29 mouse cellular contexts compared by ENCODE assay signal in genomic region chr4:140995811-140996210, GRCm38 (mm10). TPM values are rescaled to one million over a fixed set of nuclear protein-coding genes. Genes with fewer than 3 reads are reported as not detected.
DNase-seq lines count a peak whose midpoint lies in the region; ATAC-seq and TF ChIP-seq lines count a peak whose summit lies in the region.
"Had no signal": no experiment of that assay in that cellular context is flagged by ENCODE, and none has a peak within 500 bp of the region (broad histone marks: within the 10 kb centered on the region; RNA-seq: fewer than 3 reads in every experiment).

No protein-coding gene starts in this region.

- no peak overlapping the region for H3K9ac ChIP-seq in intestine, postnatal 0 days (ENCODE audit: low read depth, low read length)
- H3K9ac ChIP-seq: embryonic facial prominence, embryonic 13.5 days; forebrain, embryonic 12.5 days; heart, embryonic 12.5 days; heart, embryonic 15.5 days; hindbrain, embryonic 14.5 days had no signal

- TF ChIP-seq CTCF in intestine, postnatal 0 days (IDR thresholded peaks at IDR 0.05; ENCODE audit: low read depth), result no peak

- no peak overlapping the region for H3K27ac ChIP-seq in intestine, postnatal 0 days (ENCODE audit: low read depth, low read length)
- H3K27ac ChIP-seq: embryonic facial prominence, embryonic 10.5 days; embryonic facial prominence, embryonic 13.5 days; forebrain, embryonic 12.5 days; heart, embryonic 15.5 days; hindbrain, embryonic 14.5 days; hindbrain, postnatal 0 days had no signal

- no peaks in the 10 kb centered on the region for H3K4me1 ChIP-seq in intestine, postnatal 0 days (replicated peaks; ENCODE audit: control insufficient read depth, insufficient read depth, low read length)
- H3K4me1 ChIP-seq: embryonic facial prominence, embryonic 13.5 days; forebrain, embryonic 12.5 days; heart, embryonic 12.5 days; heart, embryonic 15.5 days had no signal

- peak; percentile 31 to 46 for DNase-seq in lung, adult 18-20 months
- DNase-seq in lung, postnatal 10 days, result no peak
- DNase-seq in 416B (ENCODE audit: low read depth), result peak; percentile 75
- no peak for DNase-seq in kidney, postnatal 4 days
- DNase-seq: adrenal gland, postnatal 10 days; adrenal gland, postnatal 36 days; cerebellum, adult 11 months; cerebellum, adult 2 months; cerebellum, postnatal 25 days; embryo, embryonic 11 days; gastrocnemius, postnatal 10 days; gastrocnemius, postnatal 36 days; heart, adult 11 months; heart, postnatal 14 days; heart, postnatal 4 days had no signal

- H3K4me2 ChIP-seq in intestine, postnatal 0 days (replicated peaks; ENCODE audit: low read depth), result no peak overlapping the region
- H3K4me2 ChIP-seq: embryonic facial prominence, embryonic 13.5 days; forebrain, embryonic 12.5 days; heart, embryonic 12.5 days; heart, embryonic 15.5 days; hindbrain, embryonic 14.5 days had no signal

- no peaks in the 10 kb centered on the region for H3K9me3 ChIP-seq in intestine, postnatal 0 days (ENCODE audit: control insufficient read depth)
- H3K9me3 ChIP-seq: embryonic facial prominence, embryonic 10.5 days; embryonic facial prominence, embryonic 13.5 days; forebrain, embryonic 12.5 days; heart, embryonic 12.5 days; heart, embryonic 15.5 days had no signal

- WGBS in intestine, postnatal 0 days, result 91% methylated on average over 8 of the region's 8 CpGs

- no peaks in the 10 kb centered on the region for H3K27me3 ChIP-seq in intestine, postnatal 0 days (replicated peaks; ENCODE audit: control insufficient read depth, insufficient read depth, low read length)
- H3K27me3 ChIP-seq: embryonic facial prominence, embryonic 13.5 days; forebrain, embryonic 12.5 days; heart, embryonic 12.5 days; heart, embryonic 15.5 days had no signal

- peaks cover 62% of the 10 kb centered on the region for H3K36me3 ChIP-seq in intestine, postnatal 0 days (ENCODE audit: control insufficient read depth, insufficient read depth)

- ATAC-seq in common myeloid progenitor, adult 5-6 weeks (replicated peaks; ENCODE audit: low read depth, poor library complexity, severe bottlenecking), result 0 out of 2 replicates have a peak, but pooled peaks have one; percentile 16
- ATAC-seq in monocyte, adult 5-6 weeks (replicated peaks; ENCODE audit: insufficient number of reproducible peaks, low FRiP score, low TSS enrichment, poor library complexity, severe bottlenecking), result peak; percentile 59; the same call in 1 of the 2 replicates
- ATAC-seq in intestine, postnatal 0 days, result no peak
- ATAC-seq: activated CD4-positive, CD25-positive, alpha-beta regulatory T cell, adult 4 months; forebrain, embryonic 16.5 days; hindbrain, postnatal 0 days; inflammation-experienced regulatory T-cells, adult 6 months had no signal

- H3K4me3 ChIP-seq in intestine, postnatal 0 days (ENCODE audit: low read depth, low read length), result no peak overlapping the region
- H3K4me3 ChIP-seq: embryonic facial prominence, embryonic 10.5 days; embryonic facial prominence, embryonic 13.5 days; erythroblast, embryonic 14.5 days; forebrain, embryonic 12.5 days; heart, embryonic 12.5 days; heart, embryonic 15.5 days had no signal

RNA-seq across cellular contexts. Expression of gene Atp13a2, which starts 9.1 kb away (rescaled TPM):
- 33.6 and 63.3 TPM in 2 replicates for total RNA-seq in common myeloid progenitor, adult 5-6 weeks (2017)
- total RNA-seq in monocyte, adult 5-6 weeks (2017), result 29.4 to 38.3 TPM (median 34.3 TPM) in 3 replicates
- 10.9 and 11.7 TPM in 2 replicates for polyA plus RNA-seq in intestine, postnatal 0 days (2015; fragmentation: Nextera tagmentation; extraction: Ambion mirVana)

RNA-seq across cellular contexts. Expression of gene Mfap2, which starts 14.4 kb away (rescaled TPM):
- not detected in 2 replicates for total RNA-seq in common myeloid progenitor, adult 5-6 weeks (2017)
- total RNA-seq in monocyte, adult 5-6 weeks (2017), result not detected in 3 replicates
- polyA plus RNA-seq in intestine, postnatal 0 days (2015; fragmentation: Nextera tagmentation; extraction: Ambion mirVana), result 117 and 138 TPM in 2 replicates
- polyA plus RNA-seq: activated CD4-positive, CD25-positive, alpha-beta regulatory T cell, adult 4 months; inflammation-experienced regulatory T-cells, adult 6 months had no signal

RNA-seq across cellular contexts. Expression of gene Sdhb, which starts 34.8 kb away (rescaled TPM):
- 115 and 121 TPM in 2 replicates for total RNA-seq in common myeloid progenitor, adult 5-6 weeks (2017)
- 122 to 131 TPM (median 125 TPM) in 3 replicates for total RNA-seq in monocyte, adult 5-6 weeks (2017)
- polyA plus RNA-seq in intestine, postnatal 0 days (2015; fragmentation: Nextera tagmentation; extraction: Ambion mirVana), result 588 and 627 TPM in 2 replicates

Comparison
In these comparisons a context has a peak if more than half of its experiments do, and no peak if none do; other contexts are left out.
1. DNase-seq: peak in lung, adult 18-20 months (2 of 2) and 416B (single experiment); none in lung, postnatal 10 days (single experiment) and kidney, postnatal 4 days (0 of 2).